Mouse (Mus musculus): Measurements from ENCODE around the gene Syk.

Syk gene

GRCm38 (mm10) chr13:52654081-52654829 lies 71.3 kb downstream of the Syk start:
- peak in 1 of 2 experiments; percentile 38 for DNase-seq

GRCm38 (mm10) chr13:52654830-52655308 lies 71.9 kb downstream of the Syk start:
- DNase-seq, result peak; percentile 46 to 71

GRCm38 (mm10) chr13:52657966-52658365 lies 75.0 kb downstream of the Syk start:
- no peak for DNase-seq

- DNase-seq, result peak; percentile 75 to 83
Measured at GRCm38 (mm10) chr13:52658477-52658876, 75.5 kb downstream of the Syk start.

- no peak for DNase-seq
Measured at GRCm38 (mm10) chr13:52659171-52659665, 76.2 kb downstream of the Syk start.

- DNase-seq, result no peak
Measured at GRCm38 (mm10) chr13:52669889-52670288, 86.9 kb downstream of the Syk start.

- DNase-seq, result no peak
Measured at GRCm38 (mm10) chr13:52673272-52673671, 90.3 kb downstream of the Syk start.

GRCm38 (mm10) chr13:52673856-52674255 lies 90.9 kb downstream of the Syk start:
- peak in 1 of 2 experiments; percentile 44 for DNase-seq

- DNase-seq, result no peak
Measured at GRCm38 (mm10) chr13:52674839-52675238, 91.9 kb downstream of the Syk start.

- no peak for DNase-seq
Measured at GRCm38 (mm10) chr13:52675526-52676294, 92.7 kb downstream of the Syk start.

GRCm38 (mm10) chr13:52676671-52677445 lies 93.9 kb downstream of the Syk start:
- no peak for DNase-seq

- peak; percentile 77 to 84 for DNase-seq
Measured at GRCm38 (mm10) chr13:52679906-52680305, 96.9 kb downstream of the Syk start.

- DNase-seq, result no peak
Measured at GRCm38 (mm10) chr13:52682107-52682506, 99.1 kb downstream of the Syk start.

- DNase-seq, result peak; percentile 20 to 24
Measured at GRCm38 (mm10) chr13:52690425-52690824, 107.5 kb downstream of the Syk start.

- DNase-seq, result no peak
Measured at GRCm38 (mm10) chr13:52692311-52692710, 109.3 kb downstream of the Syk start.

- DNase-seq, result no peak
Measured at GRCm38 (mm10) chr13:52694857-52695256, 111.9 kb downstream of the Syk start.

All from cerebellum, postnatal 10 days (tissue).